Mouse (Mus musculus): ENCODE measurements at regions not wholly inside any gene's neighbourhood (a gene's known extent, or its start where the extent isn't known, plus 50 kb on each side); places are given as distances from the start of the nearest gene placed in this dataset.

- TF ChIP-seq EP300 (IDR thresholded peaks at IDR 0.05; ENCODE audit: low read depth), result no peak
- TF ChIP-seq CTCF (IDR thresholded peaks at IDR 0.05; ENCODE audit: low read depth), result no peak
These were observed 66.7 kb upstream of the Pcsk5 start for GRCm38 (mm10) chr19:17904120-17904519.

All from heart, postnatal 0 days (tissue).